Mouse (Mus musculus) ES-Bruce4 (cell line): Measurements from ENCODE around the gene Ppara. TPM values are rescaled to one million over a fixed set of nuclear protein-coding genes. Genes with fewer than 3 reads are reported as not detected.
A peak's percentile ranks its signal among the peaks of the same experiment; 100 is the strongest.

Experiments used
- H3K27ac ChIP-seq: 2 replicates; pipeline ENCODE4 v1.5.1; 2012; ENCODE audit warnings: low read length, inconsistent platforms; ENCODE audit not compliant: insufficient read depth
- H3K27me3 ChIP-seq: 2 replicates; pipeline ENCODE4 v1.6.1; 2012; ENCODE audit warnings: mild to moderate bottlenecking, low read length, inconsistent platforms; ENCODE audit not compliant: control insufficient read depth, poor library complexity, insufficient read depth, severe bottlenecking
- H3K36me3 ChIP-seq: 2 replicates; pipeline ENCODE4 v1.6.1; 2012; ENCODE audit warnings: inconsistent platforms, mild to moderate bottlenecking, low read length, moderate library complexity; ENCODE audit not compliant: control insufficient read depth, poor library complexity, insufficient read depth, severe bottlenecking
- H3K4me1 ChIP-seq: one replicate; pipeline ENCODE4 v1.8.1; 2011; ENCODE audit warnings: low read length; ENCODE audit not compliant: control insufficient read depth, insufficient read depth
- H3K4me3 ChIP-seq: 2 replicates; pipeline ENCODE4 v1.5.1; 2011; ENCODE audit warnings: low read depth, mild to moderate bottlenecking, low read length
- H3K9ac ChIP-seq: 2 replicates; pipeline ENCODE4 v1.6.1; 2012; ENCODE audit warnings: low read depth, mild to moderate bottlenecking, inconsistent platforms; ENCODE audit not compliant: poor library complexity, severe bottlenecking
- H3K9me3 ChIP-seq: replicated peaks from 2 replicates; pipeline ENCODE4 v1.6.1; 2012; ENCODE audit warnings: mild to moderate bottlenecking, low read length, inconsistent platforms; ENCODE audit not compliant: control insufficient read depth, poor library complexity, insufficient read depth, severe bottlenecking
- CTCF ChIP-seq: IDR thresholded peaks from one replicate; pipeline ENCODE4 v1.8.1; 2011; ENCODE audit warnings: low read depth, low read length
- EP300 ChIP-seq: IDR thresholded peaks from 2 replicates; pipeline ENCODE4 v1.6.1; 2011; ENCODE audit warnings: low read depth, low read length; ENCODE audit not compliant: insufficient read depth
- POLR2A ChIP-seq: IDR thresholded peaks from one replicate; pipeline ENCODE4 v1.8.1; 2011; ENCODE audit warnings: low read length; ENCODE audit not compliant: insufficient read depth
- polyA plus RNA-seq: library from polyadenylated mRNA; stranded (reverse); fragments of >200 nt; gene quantifications from 2 replicates; pipeline ENCODE4 v1.2.4, GENCODE M21; 2011; ENCODE audit warnings: low read depth; ENCODE audit not compliant: missing spikeins, insufficient read depth, insufficient read length

Gene Ppara
- polyA plus RNA-seq: 0.28 and 0.43 TPM in 2 replicates

GRCm38 (mm10) chr15:85734571-85735033 is at the start of gene Ppara:
Ppara (plus strand) TSS chr15:85734983.
- no peaks in the 10 kb centered on the region for H3K4me1 ChIP-seq
- no peaks in the 10 kb centered on the region for H3K36me3 ChIP-seq
- H3K27ac ChIP-seq: no peak within 1 kb of the TSS
- TF ChIP-seq CTCF (no peak), EP300 (no peak), POLR2A (no peak)
- peak within 1 kb of the TSS; percentile 57 for H3K9ac ChIP-seq
- H3K27me3 ChIP-seq: no peaks in the 10 kb centered on the region
- H3K4me3 ChIP-seq: peak within 1 kb of the TSS; percentile 70
- no peaks in the 10 kb centered on the region for H3K9me3 ChIP-seq

- H3K27me3 ChIP-seq: no peaks in the 10 kb centered on the region
Measured at GRCm38 (mm10) chr15:85686641-85687395, 48.0 kb upstream of the Ppara start.

GRCm38 (mm10) chr15:85687630-85688410 is 47.0 kb upstream of the Ppara start:
- H3K4me1 ChIP-seq: no peaks in the 10 kb centered on the region
- no peak overlapping the region for H3K27ac ChIP-seq
- H3K9me3 ChIP-seq: no peaks in the 10 kb centered on the region
- no peak for TF ChIP-seq EP300
- TF ChIP-seq POLR2A: no peak
- TF ChIP-seq CTCF: no peak
- no peaks in the 10 kb centered on the region for H3K27me3 ChIP-seq
- no peak overlapping the region for H3K9ac ChIP-seq
- no peak overlapping the region for H3K4me3 ChIP-seq
- no peaks in the 10 kb centered on the region for H3K36me3 ChIP-seq

More at GRCm38 (mm10) chr15:85686641-85687395, 48.0 kb upstream of the Ppara start:
- no peak overlapping the region for H3K9ac ChIP-seq
- H3K4me3 ChIP-seq: no peak overlapping the region
- H3K27ac ChIP-seq: no peak overlapping the region
- no peak for TF ChIP-seq CTCF
- TF ChIP-seq EP300: no peak
- no peak for TF ChIP-seq POLR2A
- H3K4me1 ChIP-seq: no peaks in the 10 kb centered on the region
- no peaks in the 10 kb centered on the region for H3K9me3 ChIP-seq
- no peaks in the 10 kb centered on the region for H3K36me3 ChIP-seq

- H3K27me3 ChIP-seq: no peaks in the 10 kb centered on the region
- H3K9me3 ChIP-seq: no peaks in the 10 kb centered on the region
- no peaks in the 10 kb centered on the region for H3K4me1 ChIP-seq
- no peaks in the 10 kb centered on the region for H3K36me3 ChIP-seq
- H3K9ac ChIP-seq: no peak overlapping the region
- no peak overlapping the region for H3K4me3 ChIP-seq
- no peak overlapping the region for H3K27ac ChIP-seq
- no peak for TF ChIP-seq CTCF
- TF ChIP-seq POLR2A: no peak
- TF ChIP-seq EP300: no peak
Measured at GRCm38 (mm10) chr15:85688734-85689133, 46.0 kb upstream of the Ppara start.

GRCm38 (mm10) chr15:85689523-85689922 is 45.3 kb upstream of the Ppara start:
- no peak overlapping the region for H3K9ac ChIP-seq
- no peaks in the 10 kb centered on the region for H3K27me3 ChIP-seq
- H3K4me3 ChIP-seq: no peak overlapping the region
- no peaks in the 10 kb centered on the region for H3K9me3 ChIP-seq
- no peaks in the 10 kb centered on the region for H3K36me3 ChIP-seq
- TF ChIP-seq POLR2A (no peak), CTCF (no peak), EP300 (no peak)
- no peak overlapping the region for H3K27ac ChIP-seq
- no peaks in the 10 kb centered on the region for H3K4me1 ChIP-seq
